Mouse (Mus musculus) urinary bladder, postnatal 25 days (tissue): ENCODE measurements around the gene Ttbk1.
"Not testable (repeated sequence)": the region's sequence is repeated elsewhere in the genome, so short reads cannot be mapped to it uniquely, and the experiment has no call there.

ENCODE experiments used
- DNase-seq: peaks from one replicate; pipeline ENCODE4 v3.0.0; 2022; ENCODE audit warnings: low spot score

The Ttbk1 gene

DNA sequence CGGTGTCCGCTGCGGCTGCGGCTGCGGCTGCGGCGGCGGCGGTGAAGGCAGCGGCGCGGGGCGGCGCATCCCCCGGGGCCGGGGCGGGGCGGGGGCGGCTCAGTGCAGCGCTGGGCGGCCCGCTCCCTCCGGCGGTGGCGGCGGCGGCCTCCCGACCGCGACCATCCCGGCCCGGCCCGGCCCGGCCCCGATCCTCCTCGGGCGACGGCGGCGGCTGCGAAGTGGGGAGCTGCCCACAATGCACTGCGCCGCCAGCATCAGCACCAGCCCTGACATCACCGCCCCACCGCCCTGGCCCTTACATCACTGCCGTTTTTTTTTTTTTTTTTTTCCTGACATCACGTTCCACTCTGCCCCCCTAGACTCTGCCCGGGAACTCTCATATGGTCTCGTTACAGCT lies at the start of gene Ttbk1:
Gene Ttbk1 (minus strand): TSS at position 245 of the 400 bp plus-strand sequence.
- DNase-seq: no peak

DNA sequence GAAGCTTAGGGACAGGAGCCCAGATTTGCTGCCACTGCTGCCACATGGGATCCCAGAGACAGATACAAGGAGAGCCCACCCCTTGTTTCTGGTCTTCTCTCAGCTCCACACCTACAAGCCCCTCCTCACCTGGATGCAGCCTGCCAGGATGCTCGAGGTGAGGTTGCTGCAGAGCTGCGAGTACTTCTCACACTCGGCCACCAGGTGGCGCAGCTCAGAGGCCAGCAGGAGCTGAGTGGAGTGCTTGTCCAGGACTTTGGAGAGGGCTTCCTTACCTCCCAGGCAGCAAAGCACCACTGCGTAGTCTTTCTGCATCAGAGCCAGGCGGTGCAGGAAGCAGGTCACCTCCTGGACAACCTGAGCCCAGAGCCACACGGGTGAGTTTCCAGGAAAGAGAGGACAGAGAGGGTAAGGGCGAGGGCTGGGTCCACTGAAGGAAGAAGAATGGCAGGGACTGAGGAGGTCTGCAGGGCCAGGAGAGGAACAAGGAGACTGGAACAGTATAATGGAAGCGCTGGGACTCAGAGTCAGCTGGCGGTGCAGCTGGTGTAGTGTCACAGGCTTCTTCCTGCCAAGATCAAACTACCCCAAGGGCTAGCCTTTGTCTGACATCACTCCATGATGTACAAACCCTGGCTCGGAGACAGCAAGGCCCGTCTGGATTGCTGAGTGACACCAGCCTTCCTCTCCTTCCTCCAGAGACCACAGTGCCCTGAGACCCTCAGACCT lies 38.3 kb upstream of the Ttbk1 start:
- peak; percentile 75 for DNase-seq

DNA sequence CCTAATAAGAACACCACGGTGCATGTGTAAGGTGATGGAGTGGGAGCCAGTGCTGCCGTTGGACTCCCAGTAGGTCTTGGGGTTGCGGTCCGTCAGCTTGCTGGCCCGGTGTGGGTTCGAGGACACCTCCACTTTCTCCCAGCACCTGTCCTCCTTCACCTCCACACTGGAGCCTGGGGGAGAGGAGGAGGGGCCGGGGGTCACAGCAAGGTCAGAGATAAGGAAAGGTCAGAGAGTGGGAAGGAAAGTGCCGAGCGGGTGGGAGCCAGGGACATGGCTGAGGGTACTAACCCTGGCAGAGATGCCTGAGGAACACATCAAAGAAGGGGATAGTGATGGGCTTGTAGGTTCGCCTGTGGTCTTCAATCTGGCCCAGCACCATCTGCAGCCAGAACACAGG lies 37.6 kb upstream of the Ttbk1 start:
- no peak for DNase-seq

DNA sequence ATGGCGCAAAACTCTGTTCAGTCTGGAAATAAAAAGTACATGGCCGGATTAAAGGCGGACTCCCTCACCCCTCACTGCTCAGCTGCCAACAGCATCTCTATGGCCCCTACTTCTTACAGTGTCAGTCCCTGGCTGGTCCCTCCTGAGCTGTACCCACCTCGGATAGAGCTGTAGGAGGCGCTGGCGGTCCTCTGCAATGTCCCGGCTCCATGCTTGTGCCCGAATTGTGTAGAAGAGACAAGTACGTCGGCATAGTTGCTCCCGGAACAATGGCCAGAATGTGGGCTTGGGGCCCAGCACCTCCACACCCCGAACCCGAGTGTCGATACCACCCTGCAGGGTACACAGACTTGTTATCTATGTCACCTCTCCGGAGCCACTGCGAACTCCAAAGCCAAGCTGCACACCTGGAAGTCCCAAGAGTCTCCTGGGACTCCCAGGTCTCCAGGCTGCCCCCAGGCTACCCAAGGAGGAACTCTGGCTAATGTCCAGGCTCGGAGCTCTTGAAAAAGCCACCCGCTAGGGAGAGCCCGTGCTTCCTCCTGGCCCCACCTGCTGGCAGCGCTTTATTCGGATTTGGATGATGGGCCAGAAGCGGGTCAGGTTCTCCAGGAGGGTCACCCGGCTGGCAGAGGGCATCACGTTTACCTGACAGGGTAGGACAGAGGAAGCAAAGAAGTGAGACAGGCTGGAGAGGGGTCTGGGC lies 34.6 kb upstream of the Ttbk1 start:
- DNase-seq: no peak

GRCm38 (mm10) chr17:46521174-46521573 lies 33.7 kb upstream of the Ttbk1 start:
- no peak for DNase-seq

- DNase-seq: no peak
Observed at GRCm38 (mm10) chr17:46520385-46520979, 33.0 kb upstream of the Ttbk1 start.

DNA sequence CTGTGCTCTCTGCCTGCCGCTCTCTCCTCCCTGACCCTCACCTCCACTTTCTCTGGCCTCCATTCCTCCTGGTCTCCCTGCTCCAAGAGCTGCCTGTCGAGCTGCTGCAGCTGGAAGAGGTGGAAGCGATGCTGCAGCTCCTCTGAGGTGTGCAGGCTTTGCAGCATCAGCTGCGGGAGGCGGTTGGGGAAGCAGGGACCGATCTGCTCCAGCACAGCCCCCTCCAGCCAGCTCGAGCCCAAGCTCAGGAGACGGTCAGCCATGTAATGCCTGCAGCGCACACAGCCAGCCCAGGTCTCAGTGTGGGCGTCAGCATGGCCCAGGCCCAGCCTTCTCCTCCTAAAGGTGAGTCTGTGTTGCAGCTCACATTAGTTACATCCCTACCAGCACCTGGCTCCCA lies 32.5 kb upstream of the Ttbk1 start:
- DNase-seq: no peak

DNA sequence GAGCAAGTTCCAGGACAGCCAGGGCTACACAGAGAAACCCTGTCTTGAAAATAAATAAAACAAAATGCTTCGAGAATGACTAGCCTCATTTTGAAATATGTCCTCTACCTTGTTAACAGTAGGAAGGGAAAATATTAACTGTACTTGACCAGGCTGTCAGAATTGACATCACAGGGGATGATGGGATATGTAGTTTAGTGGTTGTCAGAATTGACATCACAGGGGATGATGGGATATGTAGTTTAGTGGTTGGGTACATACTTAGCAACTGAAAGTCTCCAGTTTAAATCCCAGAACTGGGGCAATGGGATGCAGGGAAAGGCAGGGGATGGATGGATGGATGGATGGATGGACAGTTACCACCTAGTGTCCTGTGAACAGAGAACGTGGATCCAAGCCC lies 25.9 kb upstream of the Ttbk1 start:
- no peak for DNase-seq

GRCm38 (mm10) chr17:46511059-46511710 lies 23.7 kb upstream of the Ttbk1 start:
- DNase-seq: no peak

DNA sequence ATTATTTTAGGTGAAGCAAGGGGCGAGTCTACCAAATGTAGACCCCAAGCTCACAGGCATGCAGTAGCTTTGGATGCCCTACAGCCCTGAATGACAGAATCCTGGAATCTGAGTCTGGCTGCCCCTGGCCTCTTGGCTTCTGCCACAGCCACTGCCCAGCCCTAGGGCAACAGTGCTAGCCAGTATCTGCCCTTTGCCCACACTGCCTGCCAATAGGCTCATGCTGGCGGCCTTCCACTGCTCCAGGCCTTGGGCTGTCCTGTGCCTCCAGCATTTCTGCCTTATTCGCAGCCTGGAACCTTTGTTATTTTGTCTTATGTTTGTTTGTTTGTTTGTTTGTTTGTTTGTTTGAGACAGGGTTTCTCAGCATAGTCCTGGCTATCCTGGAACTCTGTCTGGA lies 18.1 kb upstream of the Ttbk1 start:
- DNase-seq: no peak

- no peak for DNase-seq
Observed at GRCm38 (mm10) chr17:46503847-46504638, 16.6 kb upstream of the Ttbk1 start.

DNA sequence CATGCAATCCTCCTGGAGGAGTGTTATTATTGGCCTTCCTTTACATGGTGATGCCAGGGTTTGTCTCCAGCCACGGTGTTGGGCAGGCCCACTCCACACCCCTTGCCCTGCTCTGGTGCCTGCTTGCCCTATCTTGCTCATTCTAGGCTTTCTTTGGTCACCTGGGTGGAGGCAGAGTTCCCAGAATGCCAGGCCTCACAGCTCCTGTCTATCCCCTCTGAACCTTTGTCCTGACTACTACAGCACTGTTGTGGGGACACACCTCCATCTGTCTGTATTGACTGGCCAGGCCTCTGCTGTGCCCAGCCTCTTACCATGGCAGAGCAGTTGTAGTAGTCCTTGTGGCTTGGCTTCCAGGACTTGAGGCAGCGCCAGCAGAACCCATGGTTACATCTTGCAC lies 15.3 kb upstream of the Ttbk1 start:
- no peak for DNase-seq

GRCm38 (mm10) chr17:46497956-46498355 lies 10.5 kb upstream of the Ttbk1 start:
- peak; percentile 43 for DNase-seq

- DNase-seq: peak; percentile 69
Observed at GRCm38 (mm10) chr17:46496623-46497434, 9.4 kb upstream of the Ttbk1 start, which contains the start of gene Dnph1. Dnph1 (plus strand) TSS chr17:46496711.

- not testable (repeated sequence) for DNase-seq
Observed at GRCm38 (mm10) chr17:46496081-46496480, 8.6 kb upstream of the Ttbk1 start.

- DNase-seq: no peak
Observed at GRCm38 (mm10) chr17:46495486-46495885, 8.0 kb upstream of the Ttbk1 start.

GRCm38 (mm10) chr17:46486995-46487394 lies 480 bp downstream of the Ttbk1 start:
- no peak for DNase-seq

GRCm38 (mm10) chr17:46484461-46484875 lies 3.0 kb downstream of the Ttbk1 start:
- no peak for DNase-seq

DNA sequence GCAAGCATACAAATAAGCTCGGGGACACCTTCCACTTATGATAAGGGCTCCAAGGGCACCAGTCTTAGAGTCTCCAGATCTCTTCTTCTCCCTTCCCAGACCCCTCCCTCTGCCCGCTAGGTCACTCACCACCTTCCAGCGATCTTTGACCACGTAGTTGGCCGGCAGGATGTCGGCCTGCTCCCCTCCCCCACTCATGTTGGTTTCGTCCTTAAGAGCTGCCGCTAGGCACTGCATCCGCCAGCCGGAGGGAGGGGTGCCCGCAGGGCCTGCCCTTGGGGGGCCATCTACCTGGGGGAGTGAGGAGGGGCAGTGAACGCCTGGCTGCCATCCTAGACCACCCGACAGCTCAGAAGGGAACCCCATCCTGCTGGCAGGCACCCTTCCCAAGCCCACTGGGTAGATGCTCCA lies 3.4 kb downstream of the Ttbk1 start:
- no peak for DNase-seq

GRCm38 (mm10) chr17:46483561-46484001 lies 3.9 kb downstream of the Ttbk1 start:
- no peak for DNase-seq

- no peak for DNase-seq
Observed at GRCm38 (mm10) chr17:46477286-46477685, 10.2 kb downstream of the Ttbk1 start.
